Mouse (Mus musculus) G1E (cell line): ENCODE data around the gene Bco1.

Experiments
- CTCF ChIP-seq: IDR thresholded peaks from 2 replicates; pipeline ENCODE4 v1.5.1; 2012; ENCODE audit warnings: low read depth, low read length, inconsistent platforms, mixed read lengths
- GATA1 ChIP-seq: IDR thresholded peaks from 2 replicates; pipeline ENCODE4 v1.6.1; 2012; ENCODE audit warnings: borderline replicate concordance, low read length, inconsistent platforms, mixed read lengths
- TAL1 ChIP-seq: conservative IDR thresholded peaks from 2 replicates; pipeline ENCODE4 v1.6.1; 2012; ENCODE audit warnings: low read depth, low read length, inconsistent platforms, mixed read lengths

DNA sequence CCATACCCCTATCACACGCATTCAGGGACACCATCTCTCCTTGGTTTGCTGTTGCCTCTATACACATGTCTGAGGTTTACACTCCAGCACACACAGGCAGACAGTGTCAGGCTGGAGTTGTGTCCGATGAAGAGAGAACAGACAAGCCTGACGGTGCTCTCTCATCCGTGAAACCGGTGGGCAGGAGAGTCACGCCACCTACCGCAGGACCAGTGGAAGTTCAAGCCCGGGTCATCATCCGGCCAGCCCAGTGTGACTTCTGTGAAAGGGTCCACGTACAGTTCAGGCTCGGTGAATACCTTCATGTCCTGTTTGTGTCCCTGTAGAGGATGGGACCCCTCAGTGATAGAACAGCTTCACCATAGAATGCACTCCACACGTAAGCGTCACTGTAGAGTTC is 35.3 kb upstream of the Bco1 start:
- TF ChIP-seq CTCF (no peak), TAL1 (no peak), GATA1 (no peak)
